Mouse (Mus musculus): ENCODE data around the gene Zbtb22.

Gene Zbtb22

GRCm38 (mm10) chr17:33965846-33966550 lies 50.3 kb downstream of the Zbtb22 start:
- DNase-seq (ENCODE audit: low spot score), result no peak

DNA sequence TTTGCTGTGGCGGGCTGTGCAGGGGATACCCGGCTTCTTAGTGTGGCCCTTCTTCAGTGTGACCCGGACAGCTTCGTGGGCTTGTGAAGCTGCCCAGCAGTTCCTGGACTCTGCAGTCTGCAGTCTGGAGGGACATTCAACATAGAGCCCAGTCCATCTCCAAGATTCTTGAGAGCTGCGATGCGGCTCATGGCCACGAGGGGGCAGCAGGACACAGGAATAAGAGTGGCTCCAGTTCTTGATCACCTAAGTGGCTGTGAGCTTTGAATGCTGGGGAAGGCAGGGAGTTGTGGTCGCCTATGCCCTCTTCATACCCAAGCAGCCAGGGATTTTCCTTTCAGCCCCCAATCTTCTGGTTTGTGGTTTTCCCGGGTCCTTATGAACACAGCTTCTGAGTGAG lies 52.8 kb downstream of the Zbtb22 start:
- DNase-seq (ENCODE audit: low spot score), result peak; percentile 74
